Mouse (Mus musculus): ENCODE measurements around the gene Grin2d. TPM values are rescaled to one million over a fixed set of nuclear protein-coding genes. Genes with fewer than 3 reads are reported as not detected.
A peak's percentile ranks its signal among the peaks of the same experiment; 100 is the strongest.
"Not testable (repeated sequence)": the region's sequence is repeated elsewhere in the genome, so short reads cannot be mapped to it uniquely, and the experiment has no call there.

Grin2d gene
- polyA plus RNA-seq (2017; shearing (Covaris generic)) = not detected

DNA sequence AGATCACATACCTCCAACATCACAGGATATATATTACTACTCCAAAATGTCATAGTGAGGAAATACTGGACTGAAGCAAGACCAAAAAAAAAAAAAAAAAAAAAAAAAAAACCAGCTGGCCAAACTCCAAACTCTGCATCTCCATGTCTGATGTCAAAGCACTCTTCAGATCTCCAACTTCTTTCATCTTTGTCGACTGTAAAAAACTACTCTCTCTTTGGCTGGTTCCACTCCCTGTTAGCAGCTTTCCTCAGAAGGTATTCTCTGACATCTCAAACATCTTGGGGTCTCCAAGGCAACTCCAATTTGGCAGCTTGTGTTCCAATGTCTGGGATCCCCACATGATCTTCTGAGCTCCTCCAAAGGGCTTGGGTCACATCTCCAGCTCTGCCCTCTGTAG lies at the start of gene Grin2d:
TSS of gene Grin2d (minus strand) at position 101 of the 400 bp plus-strand sequence.
- ATAC-seq = not testable (repeated sequence)

DNA sequence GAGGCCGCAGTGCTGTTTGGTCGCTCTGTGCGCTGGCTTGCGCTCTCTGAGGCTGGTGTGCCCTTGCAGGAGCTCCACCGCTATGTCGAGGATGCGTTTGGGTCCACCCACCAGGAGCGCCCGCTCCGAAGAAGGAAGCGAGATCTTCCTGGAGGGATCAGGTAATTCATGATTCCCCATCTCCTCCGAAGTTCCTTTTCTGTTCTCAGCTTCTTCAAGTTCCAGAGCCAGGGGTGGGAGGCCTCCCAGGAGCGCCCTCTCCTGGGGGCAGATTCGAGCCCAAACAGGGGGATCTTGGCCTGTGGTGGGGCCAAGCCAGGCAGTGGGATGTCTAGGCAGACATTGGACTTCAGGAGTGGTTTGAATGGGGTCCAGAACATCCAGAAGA lies 46.2 kb upstream of the Grin2d start:
- no peak for ATAC-seq

DNA sequence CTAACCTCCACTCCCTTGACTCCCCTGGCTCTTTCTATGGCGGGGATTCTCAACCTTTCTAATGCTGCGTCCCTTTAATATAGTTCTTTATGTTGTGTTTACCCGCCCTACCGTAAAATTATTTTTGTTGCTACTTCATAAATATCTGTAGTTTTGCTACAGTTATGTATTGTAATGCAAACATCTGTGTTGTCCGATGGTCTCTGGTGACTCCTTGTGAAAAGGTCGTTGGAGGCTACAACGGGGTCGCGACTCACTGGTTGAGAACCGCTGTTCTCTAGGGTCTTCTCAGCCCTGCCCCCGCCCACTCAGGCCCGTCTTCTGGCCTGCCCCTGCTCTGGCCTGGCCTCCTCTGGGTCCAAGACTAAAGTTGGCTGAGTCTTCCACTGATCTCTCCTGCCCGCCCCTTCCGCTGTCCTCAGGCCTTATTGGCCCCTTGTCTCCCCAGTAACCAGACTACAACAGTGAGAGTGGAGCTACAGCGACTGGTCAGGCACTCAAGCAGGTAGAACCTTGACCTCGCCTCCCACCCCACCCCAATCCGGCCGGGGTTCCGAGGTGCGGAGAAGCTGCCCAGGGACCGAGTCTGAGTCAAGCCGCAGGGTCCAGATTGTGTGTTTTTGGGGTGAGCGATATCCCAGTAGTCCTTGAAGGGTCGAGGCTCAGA lies 45.7 kb upstream of the Grin2d start, which contains the start of gene Ccdc114:
TSS of gene Ccdc114 (plus strand) at position 311 of the 667 bp plus-strand sequence.
- ATAC-seq = no peak

DNA sequence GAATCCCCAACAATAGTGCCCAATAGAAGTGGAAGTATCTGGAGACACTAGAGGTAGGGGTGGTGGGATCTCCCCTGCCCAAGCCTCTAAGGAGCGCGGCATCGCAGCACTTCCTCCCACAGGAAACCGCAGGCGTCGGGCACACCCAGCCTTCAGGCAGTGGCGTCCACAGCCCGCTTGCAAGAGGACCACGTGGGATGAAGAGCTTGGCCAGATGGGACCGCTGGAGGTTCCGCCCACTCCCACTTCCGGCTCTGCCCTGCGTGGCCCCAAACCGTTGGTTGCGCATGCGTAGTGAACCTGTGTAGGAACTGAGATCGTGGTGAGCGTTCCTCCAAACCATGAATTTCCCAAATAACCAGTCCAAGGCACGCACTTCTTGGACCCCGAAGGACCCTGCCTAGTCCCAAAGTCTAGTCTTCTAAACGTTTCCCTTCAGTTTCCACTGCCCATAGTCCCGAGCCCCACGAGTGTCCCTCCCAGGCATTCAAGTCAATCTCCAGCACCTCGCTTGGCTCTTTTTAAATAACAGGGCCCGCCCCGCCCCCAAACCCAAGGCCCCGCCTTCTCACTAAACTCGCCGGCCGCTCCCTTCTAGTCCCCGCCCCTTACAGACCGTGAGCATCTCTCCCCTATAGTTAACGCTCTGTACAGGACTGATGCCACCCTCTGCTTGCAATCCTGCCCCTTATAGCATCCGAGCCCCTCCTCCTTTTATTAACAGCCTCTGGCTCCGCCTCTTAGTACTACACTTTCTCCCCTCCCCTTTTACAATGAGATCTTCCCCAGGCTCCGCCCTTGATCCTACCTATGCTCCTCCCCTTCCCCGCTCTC lies 45.0 kb upstream of the Grin2d start:
- ATAC-seq = peak; percentile 87

DNA sequence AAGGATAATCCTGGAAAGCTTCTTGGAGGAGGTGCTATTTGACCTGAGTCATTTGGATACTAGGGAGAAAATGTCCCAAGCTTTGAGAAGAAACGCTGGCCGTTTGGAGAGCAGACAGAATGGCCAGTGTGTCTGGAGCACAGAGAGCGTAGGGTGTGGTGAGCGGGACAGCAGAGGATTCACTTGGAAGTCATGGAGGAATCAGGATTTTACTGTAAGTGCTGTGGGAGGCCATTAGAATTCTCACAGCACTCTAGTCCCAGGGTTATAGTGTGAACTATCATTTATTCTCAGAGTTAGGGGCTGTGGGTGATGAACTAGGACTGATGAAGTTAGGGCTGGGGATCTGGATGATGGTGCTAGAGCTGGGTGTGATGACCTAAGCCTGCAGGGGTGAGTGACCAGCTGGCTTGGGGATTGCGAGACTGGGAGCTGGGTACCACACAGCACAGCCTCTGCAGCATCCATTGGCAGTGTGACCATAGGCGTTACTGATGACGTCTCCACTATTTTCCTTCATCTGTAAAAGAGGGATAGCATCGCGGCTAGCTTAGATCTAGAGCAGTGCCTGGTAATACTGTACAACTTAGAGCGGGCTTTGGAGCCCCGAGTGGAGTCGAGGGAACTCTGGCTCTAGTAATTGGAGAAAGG lies 43.9 kb upstream of the Grin2d start:
- ATAC-seq = no peak

DNA sequence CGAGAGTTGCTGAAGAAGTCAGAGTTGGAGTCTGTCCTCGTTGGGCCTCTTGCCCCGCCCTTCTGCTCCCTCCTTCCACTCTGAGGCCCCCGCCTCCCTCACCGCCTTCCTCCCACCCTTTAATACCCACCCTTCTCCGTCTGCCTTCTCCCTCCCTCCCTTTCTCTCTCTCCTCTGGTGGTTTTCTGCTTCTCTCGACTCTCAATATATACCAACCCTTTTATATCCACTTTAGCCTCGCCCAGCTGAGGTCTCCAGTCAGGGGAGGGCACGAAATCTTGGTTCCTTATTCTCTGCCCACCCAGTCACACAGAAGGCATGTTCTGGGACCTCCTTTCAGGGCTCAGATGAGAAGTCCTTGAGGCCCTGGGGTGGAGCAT lies 43.1 kb upstream of the Grin2d start, which contains the start of gene Emp3:
TSS of gene Emp3 (minus strand) at position 163 of the 380 bp plus-strand sequence.
- no peak for ATAC-seq

DNA sequence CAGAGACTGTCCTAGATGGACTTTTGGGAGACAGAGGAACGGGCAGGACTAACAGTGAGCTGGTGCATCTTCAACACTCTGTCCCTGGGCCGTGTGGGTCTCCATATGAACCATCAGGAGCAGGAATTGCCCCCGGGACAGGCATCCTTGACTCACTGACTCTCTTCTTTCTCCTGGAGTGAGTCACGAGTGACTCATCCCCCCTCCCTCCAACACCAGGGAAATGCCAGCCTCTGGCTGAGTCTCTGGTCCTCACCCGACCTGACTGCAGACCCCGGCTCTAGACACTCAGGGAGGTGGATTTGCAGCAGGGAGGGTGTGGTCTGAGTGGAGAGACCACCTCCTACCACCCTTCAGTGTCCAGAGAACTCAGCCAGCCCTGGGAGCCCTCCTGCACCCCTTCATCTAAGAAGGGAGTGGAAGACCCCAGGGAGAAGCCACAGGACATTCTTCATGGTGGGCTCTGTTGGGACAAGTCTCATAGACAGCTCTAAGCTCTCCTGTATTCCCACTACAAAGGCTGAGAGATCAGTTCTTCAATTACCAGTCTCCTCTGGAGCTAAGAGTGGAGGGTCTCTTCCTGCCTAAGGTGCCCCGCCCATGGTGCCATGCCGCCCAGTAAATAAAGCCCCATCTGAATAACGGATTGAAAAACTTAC lies 42.5 kb upstream of the Grin2d start:
- no peak for ATAC-seq

DNA sequence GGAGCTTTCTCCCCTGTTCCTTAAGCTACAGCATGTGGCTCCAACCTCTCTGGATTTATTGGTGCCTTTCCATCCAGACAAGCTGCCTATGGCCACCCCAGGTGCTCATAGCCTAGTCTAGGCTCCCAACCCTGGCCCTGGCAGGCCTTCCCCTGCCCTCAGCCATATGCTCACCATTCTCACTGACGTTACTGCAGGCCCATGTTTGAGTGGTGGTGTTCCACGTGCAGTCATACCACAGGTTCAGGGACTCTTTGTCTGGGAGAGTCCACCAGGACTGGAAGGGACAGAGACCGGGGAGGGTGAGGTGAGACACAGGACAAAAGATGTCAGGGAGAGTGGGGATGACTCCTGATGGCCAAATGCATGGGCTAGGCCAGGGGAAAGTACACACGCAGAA lies 41.6 kb upstream of the Grin2d start:
- no peak for ATAC-seq

DNA sequence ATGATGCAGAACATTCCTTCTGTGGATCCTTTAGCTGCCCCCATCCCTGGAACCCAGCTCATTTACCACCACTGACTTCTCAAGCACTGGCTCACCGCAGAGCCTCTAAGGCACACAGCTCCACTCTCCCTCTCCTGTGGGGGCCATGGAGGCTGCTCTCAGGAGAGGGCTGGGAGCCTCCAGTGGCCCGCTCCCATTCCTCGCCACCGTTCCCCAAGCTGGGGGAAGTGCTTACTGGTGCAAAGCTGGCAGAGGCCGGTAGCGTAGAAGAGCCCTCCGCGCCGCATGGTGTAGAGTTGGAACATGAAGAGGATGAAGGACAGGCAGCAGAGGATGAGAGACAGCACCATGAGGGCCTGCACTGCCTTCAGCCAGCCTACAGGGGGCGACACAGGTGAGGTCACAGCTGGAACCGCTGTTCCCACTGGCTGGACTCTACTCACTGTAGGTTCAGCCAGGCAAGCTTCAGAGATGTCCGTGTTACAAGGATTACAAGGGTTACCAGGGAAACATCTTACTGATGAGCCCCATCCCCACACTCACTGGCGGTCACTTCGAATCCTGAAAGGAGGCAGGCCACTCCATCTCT lies 41.0 kb upstream of the Grin2d start:
- no peak for ATAC-seq

DNA sequence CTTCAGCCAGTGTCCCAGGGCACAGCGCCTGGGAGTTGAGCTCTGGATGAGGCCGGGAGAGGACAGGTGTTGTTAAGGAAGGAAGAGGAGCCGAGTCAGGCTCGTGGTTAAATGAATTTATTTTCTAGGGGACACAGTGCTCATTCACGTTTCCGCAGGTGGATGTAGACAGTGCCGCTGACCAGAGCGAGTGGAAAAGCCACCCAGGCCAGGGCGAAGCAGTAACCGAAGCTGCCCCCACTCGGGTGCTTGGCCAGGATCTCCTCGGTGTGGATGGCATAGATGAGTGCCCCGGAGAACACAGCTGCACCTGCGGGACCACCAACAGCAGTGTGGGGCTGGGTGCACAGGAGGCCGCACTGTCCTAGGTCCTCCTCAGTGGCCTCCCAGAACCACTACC lies 39.7 kb upstream of the Grin2d start:
- ATAC-seq = no peak

DNA sequence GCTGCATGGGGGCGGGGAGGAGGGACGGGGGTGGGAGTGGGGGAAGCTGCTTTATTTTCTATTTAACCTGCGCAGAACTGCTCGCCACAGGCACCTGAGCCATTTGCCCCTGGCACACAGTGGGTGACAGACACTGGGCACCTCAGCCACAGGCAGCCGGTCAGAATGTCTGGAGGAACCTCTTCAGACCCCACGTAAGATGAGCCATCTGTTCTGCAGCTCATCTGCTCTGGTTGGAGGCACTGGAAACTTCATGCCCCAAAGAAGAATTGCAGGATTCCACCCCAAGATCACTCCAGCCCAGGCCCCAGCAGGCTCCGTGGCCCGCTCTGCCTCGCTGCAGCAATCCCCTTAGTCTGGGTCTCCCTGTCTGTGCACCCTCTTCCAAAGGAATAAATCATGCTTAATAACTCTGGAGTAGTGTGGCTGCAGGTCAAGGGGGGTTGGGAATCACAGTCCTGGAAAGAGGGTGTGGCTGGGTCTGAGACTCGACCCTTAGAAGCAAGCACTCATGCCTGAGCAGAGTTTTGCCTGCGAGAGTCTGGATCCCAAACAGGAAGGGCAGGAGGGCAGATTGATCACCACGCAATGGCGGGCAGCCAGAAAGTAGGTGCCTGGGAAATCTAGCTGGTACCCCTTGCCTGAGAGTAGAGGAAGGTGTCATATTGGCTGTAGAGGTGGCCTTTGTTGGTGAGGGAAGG lies 39.0 kb upstream of the Grin2d start:
- ATAC-seq = no peak

DNA sequence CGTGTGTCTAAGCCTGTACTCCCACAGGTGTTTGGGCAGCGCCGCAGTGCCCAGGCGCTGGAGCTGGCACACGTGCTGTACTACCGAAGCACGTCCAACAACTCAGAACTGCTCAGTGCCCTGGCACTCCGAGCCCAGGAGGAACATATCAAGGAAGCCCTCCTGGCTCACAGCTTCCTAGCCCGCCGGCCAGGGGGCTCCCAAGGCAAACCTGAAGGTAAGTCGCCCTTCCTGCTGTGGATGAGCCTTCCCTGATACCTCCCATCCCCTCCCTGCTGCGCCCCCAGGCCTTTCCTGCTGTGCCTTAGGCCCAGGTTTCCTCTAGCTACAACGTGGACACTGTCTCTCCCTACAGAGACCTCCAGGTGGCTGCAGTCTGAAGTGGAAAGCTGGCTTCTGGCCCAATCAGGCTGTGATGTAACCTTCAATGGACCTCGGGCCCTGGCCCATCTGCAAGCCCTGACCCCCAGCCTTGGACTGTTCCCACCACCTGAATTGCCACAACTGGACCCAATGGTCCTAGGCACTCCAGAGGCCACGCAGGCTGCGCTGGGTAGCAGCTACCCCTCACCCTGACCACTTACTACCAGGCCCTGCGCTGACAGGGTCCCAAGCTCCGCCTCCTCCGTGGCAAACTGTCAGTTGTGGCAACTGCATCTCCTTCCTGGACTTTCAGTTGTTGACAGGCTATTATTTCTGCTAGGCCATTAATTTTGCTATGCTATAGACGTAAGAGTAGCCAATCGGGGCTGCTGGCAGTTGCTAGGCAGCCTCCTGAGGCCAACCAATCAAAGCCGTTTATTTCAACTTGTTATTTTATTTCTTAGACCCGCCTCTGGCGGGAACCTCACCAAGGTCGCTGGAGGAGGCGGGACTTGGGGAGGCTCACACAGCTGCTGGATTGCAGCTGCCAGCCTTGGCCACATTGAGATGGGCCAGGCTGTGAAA lies 38.2 kb upstream of the Grin2d start:
- ATAC-seq = peak; percentile 89

DNA sequence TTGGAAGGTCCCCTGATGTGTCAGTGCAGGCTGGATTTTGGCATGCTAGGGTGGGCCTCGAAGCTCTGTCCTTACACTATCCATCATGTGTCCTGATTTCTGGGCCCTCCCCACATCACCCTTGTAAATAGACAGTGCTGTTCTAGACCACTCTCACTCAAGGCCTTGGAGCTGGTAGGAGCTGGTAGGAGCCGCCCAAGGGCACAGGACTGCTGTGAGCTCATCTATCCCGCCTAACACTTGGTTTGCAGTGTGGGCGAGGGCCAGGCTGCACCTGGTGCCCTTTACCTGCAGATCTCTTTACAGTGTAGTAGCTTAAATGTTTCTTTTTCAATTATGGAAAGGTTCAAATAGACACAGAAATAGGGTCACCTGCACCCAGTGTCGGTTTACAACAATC lies 36.8 kb upstream of the Grin2d start:
- ATAC-seq = no peak

DNA sequence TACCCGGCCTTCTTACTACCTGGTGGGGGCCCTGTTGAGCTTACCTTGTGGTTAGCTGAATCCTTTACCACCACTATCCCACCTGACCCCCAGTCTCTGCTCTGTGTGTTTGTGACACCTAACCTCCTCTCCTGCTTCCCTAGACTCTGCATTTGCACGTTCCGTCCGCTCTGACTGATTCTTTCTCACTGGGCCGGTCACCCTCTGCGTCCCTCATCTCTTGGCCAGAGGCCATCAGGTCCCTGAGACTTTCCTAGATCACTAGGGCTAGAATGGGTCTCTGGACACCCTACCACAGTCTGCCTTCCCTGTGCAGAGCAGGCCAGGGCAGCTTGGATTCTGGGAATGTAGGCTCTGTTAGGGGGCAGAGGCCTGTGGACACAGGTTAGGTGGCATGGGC lies 35.9 kb upstream of the Grin2d start:
- ATAC-seq = no peak

DNA sequence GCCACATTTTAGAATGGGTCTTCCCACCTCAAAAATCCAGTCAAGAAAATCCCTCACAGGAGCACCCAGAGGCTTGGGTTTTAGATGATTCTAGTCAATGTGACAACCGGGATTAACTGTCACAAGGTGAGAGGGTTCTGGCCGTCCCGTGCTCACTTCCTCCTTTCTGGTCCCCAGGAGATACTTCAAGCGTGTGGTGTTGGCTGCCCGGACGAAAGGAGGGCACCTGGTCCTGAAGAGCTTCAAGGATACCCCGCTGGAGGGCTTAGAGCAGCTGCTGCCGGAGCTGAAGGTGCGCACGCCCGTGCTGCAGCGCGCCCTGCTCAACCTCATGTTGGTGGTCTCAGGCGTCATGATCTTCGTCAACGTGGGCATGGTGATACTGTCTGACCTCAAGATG lies 31.0 kb upstream of the Grin2d start:
- no peak for ATAC-seq

DNA sequence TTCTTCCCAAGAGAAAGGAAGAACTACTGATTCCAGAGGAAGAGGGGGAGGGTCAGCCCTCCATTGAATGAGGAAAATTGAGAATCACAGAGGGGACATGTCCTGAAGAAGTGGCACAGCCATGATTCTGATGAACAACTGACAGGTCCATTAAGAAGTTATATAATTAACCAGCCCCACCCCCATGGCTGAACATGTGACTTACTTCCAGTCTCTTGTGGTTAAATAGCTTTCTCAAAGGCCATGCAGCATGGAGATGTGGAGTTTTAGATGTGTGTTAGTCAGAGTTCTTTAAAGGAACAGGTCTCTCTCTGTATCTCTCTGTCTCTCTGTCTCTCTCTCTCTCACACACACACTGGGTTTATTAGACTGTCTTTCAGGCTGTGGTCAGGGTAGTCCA lies 30.2 kb upstream of the Grin2d start:
- ATAC-seq = no peak

DNA sequence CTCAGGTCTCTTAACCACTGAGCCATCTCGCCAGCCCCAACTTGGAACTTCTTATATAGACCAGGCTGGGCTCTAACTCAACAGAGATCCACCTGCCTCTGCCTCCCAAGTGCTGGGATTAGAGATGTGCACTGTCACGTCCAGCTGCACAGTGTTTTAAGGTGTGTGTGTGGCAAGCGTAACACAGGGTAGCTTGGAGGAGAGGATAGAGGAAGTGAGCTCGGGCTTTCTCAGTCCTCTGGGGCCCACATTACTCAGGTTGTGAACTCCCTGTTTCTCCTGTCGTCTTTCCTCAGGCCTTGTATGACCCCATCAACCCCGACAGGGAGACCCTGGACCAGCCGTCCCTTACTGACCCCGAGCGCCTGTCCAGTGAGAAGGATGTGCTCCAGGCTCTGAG lies 28.4 kb upstream of the Grin2d start:
- no peak for ATAC-seq

DNA sequence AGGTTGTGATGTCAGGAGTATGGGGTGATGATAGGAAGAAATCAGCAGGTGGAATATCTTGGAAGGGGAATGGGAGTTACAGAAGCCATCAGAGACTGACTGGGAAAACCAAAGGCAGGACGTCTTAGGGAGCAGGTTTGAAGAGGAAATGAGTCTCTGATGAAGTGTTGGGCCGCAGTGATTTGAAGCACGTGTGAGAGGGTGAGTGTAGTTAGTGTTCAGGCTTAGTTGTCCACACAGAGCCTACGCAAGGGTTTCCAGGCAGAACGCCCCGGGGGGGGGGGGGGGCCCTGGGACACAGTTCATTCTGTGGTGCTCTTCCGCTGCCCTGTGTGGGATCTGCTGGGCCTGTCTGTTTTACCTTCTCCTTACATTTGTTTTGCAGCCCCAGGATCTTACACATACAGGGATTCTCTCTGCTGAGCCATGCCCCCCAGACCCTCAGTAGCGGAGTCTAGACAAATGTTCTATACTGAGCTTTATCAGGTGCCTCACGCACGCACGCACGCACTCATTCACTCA lies 24.4 kb upstream of the Grin2d start:
- ATAC-seq = no peak

DNA sequence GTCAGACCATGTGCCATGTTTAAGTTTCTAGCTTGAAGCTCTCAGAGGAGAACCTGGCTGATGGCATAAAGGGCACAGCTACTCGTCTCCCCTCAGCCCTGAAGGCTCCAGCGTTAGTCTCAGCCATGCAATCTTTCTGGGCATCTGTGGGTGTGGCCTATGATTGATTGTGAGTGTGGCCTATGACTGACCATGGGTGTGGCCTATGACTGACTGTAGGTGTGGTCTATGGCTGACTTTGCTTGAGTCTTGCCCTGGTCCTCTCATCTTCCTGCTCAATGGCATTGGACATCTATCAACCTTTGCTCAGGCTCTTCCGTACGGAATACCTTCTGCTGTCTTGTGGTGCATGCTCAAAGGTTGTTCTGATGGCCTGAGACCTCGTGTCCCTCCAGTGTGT lies 23.4 kb upstream of the Grin2d start:
- no peak for ATAC-seq

DNA sequence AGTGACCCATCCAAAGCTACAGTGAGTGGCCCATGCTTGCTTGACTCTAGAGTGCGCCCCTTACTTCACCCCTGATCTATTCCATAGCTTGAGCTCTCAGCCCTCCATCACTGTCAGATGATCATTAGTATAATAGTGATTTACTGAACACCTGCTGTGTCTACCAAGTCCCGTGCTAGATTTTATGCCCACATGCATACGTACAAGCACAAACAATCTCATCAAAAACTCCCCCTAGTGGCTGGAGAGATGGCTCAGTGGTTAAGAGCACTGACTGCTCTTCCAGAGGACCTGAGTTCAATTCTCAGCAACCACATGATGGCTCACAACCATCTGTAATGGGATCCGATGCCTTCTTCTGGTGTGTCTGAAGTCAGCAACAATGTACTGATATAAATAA lies 19.9 kb upstream of the Grin2d start:
- ATAC-seq = peak; percentile 36

Data from inflammation-experienced regulatory T-cells, adult 6 months (primary cell).